Mouse (Mus musculus): ENCODE data around the gene Coq8b. TPM values are rescaled to one million over a fixed set of nuclear protein-coding genes. Genes with fewer than 3 reads are reported as not detected.

The Coq8b gene
- polyA plus RNA-seq (2014; fragmentation: Illumina TruSeq; extraction: RNeasy Lipid Tissue Mini Kit (QIAGEN cat#74804); ENCODE audit: low read depth, low replicate concordance) = 0.54 TPM

GRCm38 (mm10) chr7:27232781-27233281 is at the start of gene Coq8b:
TSS of gene Coq8b (plus strand) at chr7:27233023.

GRCm38 (mm10) chr7:27195681-27196611 is 36.9 kb upstream of the Coq8b start, which contains the start of the genes BC024978 and Snrpa:
TSS of gene BC024978 (plus strand) at chr7:27195781.
TSS of gene Snrpa (minus strand) at chr7:27196271.

GRCm38 (mm10) chr7:27228281-27228821 is 4.5 kb upstream of the Coq8b start, which contains the start of gene Itpkc:
TSS of gene Itpkc (minus strand) at chr7:27228661.

GRCm38 (mm10) chr7:27258205-27258899 is 25.5 kb downstream of the Coq8b start, which contains the start of gene Numbl:
TSS of gene Numbl (plus strand) at chr7:27258433.

Other genes with a start within 250 kb of the Coq8b start
- gene Cyp2a12, start 203.9 kb upstream of the Coq8b start, polyA plus RNA-seq (2014; fragmentation: Illumina TruSeq; extraction: RNeasy Lipid Tissue Mini Kit (QIAGEN cat#74804); ENCODE audit: low read depth, low replicate concordance) = 0.25 TPM
- gene Cyp2f2, start 113.1 kb upstream of the Coq8b start, polyA plus RNA-seq (2014; fragmentation: Illumina TruSeq; extraction: RNeasy Lipid Tissue Mini Kit (QIAGEN cat#74804); ENCODE audit: low read depth, low replicate concordance) = 3.7 TPM
- gene Cyp2t4, start 79.3 kb upstream of the Coq8b start, polyA plus RNA-seq (2014; fragmentation: Illumina TruSeq; extraction: RNeasy Lipid Tissue Mini Kit (QIAGEN cat#74804); ENCODE audit: low read depth, low replicate concordance) = not detected
- gene Egln2, start 66.2 kb upstream of the Coq8b start, polyA plus RNA-seq (2014; fragmentation: Illumina TruSeq; extraction: RNeasy Lipid Tissue Mini Kit (QIAGEN cat#74804); ENCODE audit: low read depth, low replicate concordance) = 7.7 TPM
- gene Rab4b, start 54.1 kb upstream of the Coq8b start, polyA plus RNA-seq (2014; fragmentation: Illumina TruSeq; extraction: RNeasy Lipid Tissue Mini Kit (QIAGEN cat#74804); ENCODE audit: low read depth, low replicate concordance) = 5.2 TPM
- not detected for gene Gm21983, start 51.9 kb upstream of the Coq8b start, polyA plus RNA-seq (2014; fragmentation: Illumina TruSeq; extraction: RNeasy Lipid Tissue Mini Kit (QIAGEN cat#74804); ENCODE audit: low read depth, low replicate concordance)
- not detected for gene Mia, start 51.9 kb upstream of the Coq8b start, polyA plus RNA-seq (2014; fragmentation: Illumina TruSeq; extraction: RNeasy Lipid Tissue Mini Kit (QIAGEN cat#74804); ENCODE audit: low read depth, low replicate concordance)
- 7.2 TPM for gene BC024978, start 37.2 kb upstream of the Coq8b start, polyA plus RNA-seq (2014; fragmentation: Illumina TruSeq; extraction: RNeasy Lipid Tissue Mini Kit (QIAGEN cat#74804); ENCODE audit: low read depth, low replicate concordance)
- 4.7 TPM for gene Snrpa, start 36.8 kb upstream of the Coq8b start, polyA plus RNA-seq (2014; fragmentation: Illumina TruSeq; extraction: RNeasy Lipid Tissue Mini Kit (QIAGEN cat#74804); ENCODE audit: low read depth, low replicate concordance)
- 2.8 TPM for gene Itpkc, start 4.4 kb upstream of the Coq8b start, polyA plus RNA-seq (2014; fragmentation: Illumina TruSeq; extraction: RNeasy Lipid Tissue Mini Kit (QIAGEN cat#74804); ENCODE audit: low read depth, low replicate concordance)
- 0.50 TPM for gene Numbl, start 25.4 kb downstream of the Coq8b start, polyA plus RNA-seq (2014; fragmentation: Illumina TruSeq; extraction: RNeasy Lipid Tissue Mini Kit (QIAGEN cat#74804); ENCODE audit: low read depth, low replicate concordance)
- gene Ltbp4, start 104.7 kb downstream of the Coq8b start, polyA plus RNA-seq (2014; fragmentation: Illumina TruSeq; extraction: RNeasy Lipid Tissue Mini Kit (QIAGEN cat#74804); ENCODE audit: low read depth, low replicate concordance) = 2.3 TPM
- gene Shkbp1, start 123.0 kb downstream of the Coq8b start, polyA plus RNA-seq (2014; fragmentation: Illumina TruSeq; extraction: RNeasy Lipid Tissue Mini Kit (QIAGEN cat#74804); ENCODE audit: low read depth, low replicate concordance) = 2.5 TPM
- not detected for gene Gm20479, start 124.4 kb downstream of the Coq8b start, polyA plus RNA-seq (2014; fragmentation: Illumina TruSeq; extraction: RNeasy Lipid Tissue Mini Kit (QIAGEN cat#74804); ENCODE audit: low read depth, low replicate concordance)
- gene Sptbn4, start 214.7 kb downstream of the Coq8b start, polyA plus RNA-seq (2014; fragmentation: Illumina TruSeq; extraction: RNeasy Lipid Tissue Mini Kit (QIAGEN cat#74804); ENCODE audit: low read depth, low replicate concordance) = not detected
- 1.6 TPM for gene Blvrb, start 215.0 kb downstream of the Coq8b start, polyA plus RNA-seq (2014; fragmentation: Illumina TruSeq; extraction: RNeasy Lipid Tissue Mini Kit (QIAGEN cat#74804); ENCODE audit: low read depth, low replicate concordance)
- gene Sertad3, start 240.7 kb downstream of the Coq8b start, polyA plus RNA-seq (2014; fragmentation: Illumina TruSeq; extraction: RNeasy Lipid Tissue Mini Kit (QIAGEN cat#74804); ENCODE audit: low read depth, low replicate concordance) = 2.6 TPM